Mouse (Mus musculus): ENCODE measurements around the gene Gm572. TPM values are rescaled to one million over a fixed set of nuclear protein-coding genes. Genes with fewer than 3 reads are reported as not detected.

The Gm572 gene
- polyA plus RNA-seq, 1 experiment from 2014 or later, result not detected

GRCm38 (mm10) chr4:148654701-148655398 is 11.7 kb downstream of the Gm572 start:
- Histone ChIP-seq H3K4me2 (no peak overlapping the region), H3K9me3 (no peaks in the 10 kb centered on the region), H3K27me3 (0 out of 2 replicates have a peak, but pooled peaks cover 9% of the 10 kb centered on the region), H3K4me1 (replicated peaks) (peaks cover 17% of the 10 kb centered on the region; the same call in 1 of the 2 replicates), H3K36me3 (no peaks in the 10 kb centered on the region), H3K9ac (no peak overlapping the region), H3K27ac (no peak overlapping the region), H3K4me3 (no peak overlapping the region)
- WGBS, result 88% methylated on average over 18 of the region's 18 CpGs
- ATAC-seq (ENCODE audit: low FRiP score), result no peak

GRCm38 (mm10) chr4:148656691-148657258 is 13.7 kb downstream of the Gm572 start:
- Histone ChIP-seq H3K9ac (no peak overlapping the region), H3K4me3 (no peak overlapping the region), H3K4me1 (replicated peaks) (peaks cover 9% of the 10 kb centered on the region), H3K36me3 (no peaks in the 10 kb centered on the region), H3K9me3 (no peaks in the 10 kb centered on the region), H3K27me3 (peaks cover 16% of the 10 kb centered on the region; the same call in 1 of the 2 replicates), H3K27ac (no peak overlapping the region), H3K4me2 (no peak overlapping the region)
- ATAC-seq (ENCODE audit: low FRiP score), result no peak
- 40% methylated on average over 15 of the region's 15 CpGs for WGBS

GRCm38 (mm10) chr4:148657776-148658175 is 14.7 kb downstream of the Gm572 start:
- no peaks in the 10 kb centered on the region for H3K9me3 ChIP-seq
- H3K9ac ChIP-seq, result no peak overlapping the region
- no peaks in the 10 kb centered on the region for H3K36me3 ChIP-seq
- peaks cover 19% of the 10 kb centered on the region for H3K4me1 ChIP-seq (replicated peaks)
- H3K4me2 ChIP-seq, result no peak overlapping the region
- H3K27me3 ChIP-seq, result peaks cover 17% of the 10 kb centered on the region; the same call in 1 of the 2 replicates
- H3K27ac ChIP-seq, result no peak overlapping the region
- WGBS, result 92% methylated on average over 13 of the region's 13 CpGs
- no peak overlapping the region for H3K4me3 ChIP-seq
- no peak for ATAC-seq (ENCODE audit: low FRiP score)

DNA sequence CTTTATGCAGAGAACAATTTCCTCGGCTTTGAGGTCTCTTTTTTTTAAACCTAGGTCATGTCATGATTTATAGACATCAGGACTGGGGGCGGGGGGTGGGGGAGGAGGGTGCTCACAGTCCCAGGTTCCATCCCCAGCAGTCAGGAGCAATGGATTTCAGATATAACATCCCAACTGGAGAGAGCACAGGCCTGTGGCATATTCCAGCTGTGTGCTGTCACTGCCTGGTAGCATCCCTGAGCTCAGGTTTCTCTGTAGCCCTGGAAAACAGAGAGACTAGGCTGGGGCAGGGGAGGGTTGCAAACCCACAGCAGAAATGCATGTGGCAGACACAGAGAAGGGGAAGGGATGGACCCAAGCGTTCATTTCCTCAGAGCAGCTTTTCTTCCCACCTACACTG is 17.1 kb downstream of the Gm572 start:
- Histone ChIP-seq H3K4me1 (replicated peaks) (peaks cover 35% of the 10 kb centered on the region), H3K27me3 (peaks cover 18% of the 10 kb centered on the region), H3K9me3 (no peaks in the 10 kb centered on the region), H3K9ac (no peak overlapping the region), H3K27ac (no peak overlapping the region), H3K36me3 (no peaks in the 10 kb centered on the region), H3K4me2 (no peak overlapping the region), H3K4me3 (no peak overlapping the region)
- no peak for ATAC-seq (ENCODE audit: low FRiP score)
- WGBS, result 64% methylated on average over 3 of the region's 3 CpGs

DNA sequence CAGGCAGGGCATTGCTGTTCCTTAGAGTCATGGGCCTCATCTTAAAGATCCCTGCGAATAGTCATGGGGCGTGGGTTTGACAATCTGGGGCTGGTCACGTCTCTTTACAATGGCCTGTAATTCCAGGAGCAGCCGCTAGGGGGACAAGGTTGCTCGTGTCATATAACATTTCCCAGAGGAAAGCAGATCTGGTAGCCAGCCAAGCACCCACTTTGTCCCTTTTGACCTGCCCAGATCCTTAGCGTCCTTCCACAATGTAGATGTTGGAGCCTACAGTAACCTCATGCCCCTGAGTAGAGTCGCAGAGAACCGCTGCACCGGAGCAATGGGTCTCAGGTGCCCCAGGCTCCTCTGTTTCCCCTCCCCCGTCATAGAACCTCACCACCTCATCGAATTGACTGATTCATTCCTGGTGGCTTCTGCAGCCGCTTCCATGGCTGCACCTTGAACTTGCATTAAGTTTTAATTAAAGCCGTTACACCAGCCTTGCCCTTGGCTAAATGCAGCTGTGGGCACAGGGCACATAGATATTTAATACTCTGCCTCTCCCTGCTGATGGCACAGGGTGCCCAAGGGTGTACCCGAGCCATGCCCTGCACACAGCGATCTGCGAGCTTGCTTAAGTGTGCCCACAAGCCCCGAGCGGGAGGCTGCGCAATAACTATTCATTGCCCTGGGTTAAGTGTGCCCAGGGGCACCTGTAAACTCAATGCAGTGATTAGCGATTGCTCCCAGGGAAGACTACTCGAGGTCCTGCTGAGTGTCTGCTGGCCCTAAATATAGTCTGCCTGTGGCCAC is 19.2 kb downstream of the Gm572 start:
- peak; percentile 64 for ATAC-seq (ENCODE audit: low FRiP score)
- no peaks in the 10 kb centered on the region for H3K9me3 ChIP-seq

DNA sequence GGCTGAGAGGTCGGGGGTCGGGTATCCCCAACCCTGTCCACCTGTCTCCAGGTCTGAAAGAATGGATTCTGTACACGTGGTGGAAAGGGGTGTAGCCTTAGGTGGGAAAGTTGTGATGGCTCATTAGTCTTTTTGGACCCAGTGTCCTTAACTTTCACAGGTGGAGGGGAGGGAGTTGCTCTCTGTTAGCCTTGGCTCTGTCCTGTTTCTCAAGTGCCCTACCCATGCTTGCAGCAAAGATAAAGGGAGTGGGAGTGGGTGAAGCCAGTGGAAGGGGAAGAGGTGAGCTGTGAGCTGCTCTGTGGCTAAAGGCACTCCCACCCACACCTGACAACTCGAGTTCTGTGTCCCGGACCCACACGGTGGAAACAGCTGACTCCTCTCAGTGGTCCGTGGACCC is 20.2 kb downstream of the Gm572 start:
- ATAC-seq (ENCODE audit: low FRiP score), result no peak
- WGBS, result 79% methylated on average over 7 of the region's 7 CpGs
- H3K36me3 ChIP-seq, result no peaks in the 10 kb centered on the region
- no peak overlapping the region for H3K4me2 ChIP-seq
- H3K9ac ChIP-seq, result no peak overlapping the region
- H3K9me3 ChIP-seq, result no peaks in the 10 kb centered on the region
- H3K4me1 ChIP-seq (replicated peaks), result peaks cover 26% of the 10 kb centered on the region
- no peak overlapping the region for H3K4me3 ChIP-seq
- H3K27me3 ChIP-seq, result peaks cover 14% of the 10 kb centered on the region
- no peak overlapping the region for H3K27ac ChIP-seq

More for the DNA sequence above, 19.2 kb downstream of the Gm572 start:
- H3K4me3 ChIP-seq, result no peak overlapping the region
- H3K4me1 ChIP-seq (replicated peaks), result peaks cover 27% of the 10 kb centered on the region
- H3K36me3 ChIP-seq, result no peaks in the 10 kb centered on the region
- H3K27ac ChIP-seq, result no peak overlapping the region
- peak overlapping the region; percentile 27 for H3K4me2 ChIP-seq
- WGBS, result 30% methylated on average over 21 of the region's 21 CpGs
- 0 out of 2 replicates have a peak overlapping the region, but pooled peaks have one; percentile 40 for H3K9ac ChIP-seq
- peaks cover 14% of the 10 kb centered on the region for H3K27me3 ChIP-seq

GRCm38 (mm10) chr4:148664021-148664420 is 20.9 kb downstream of the Gm572 start:
- peaks cover 26% of the 10 kb centered on the region for H3K4me1 ChIP-seq (replicated peaks)
- no peak overlapping the region for H3K27ac ChIP-seq
- no peak overlapping the region for H3K9ac ChIP-seq
- ATAC-seq (ENCODE audit: low FRiP score), result no peak
- no peaks in the 10 kb centered on the region for H3K36me3 ChIP-seq
- H3K4me2 ChIP-seq, result no peak overlapping the region
- WGBS, result 40% methylated on average over 6 of the region's 6 CpGs
- no peak overlapping the region for H3K4me3 ChIP-seq
- peaks cover 18% of the 10 kb centered on the region for H3K27me3 ChIP-seq
- no peaks in the 10 kb centered on the region for H3K9me3 ChIP-seq

GRCm38 (mm10) chr4:148667006-148667755 is 24.1 kb downstream of the Gm572 start:
- Histone ChIP-seq H3K4me3 (no peak overlapping the region), H3K9ac (no peak overlapping the region), H3K36me3 (no peaks in the 10 kb centered on the region), H3K4me1 (replicated peaks) (peaks cover 22% of the 10 kb centered on the region), H3K4me2 (no peak overlapping the region), H3K27ac (no peak overlapping the region), H3K9me3 (no peaks in the 10 kb centered on the region), H3K27me3 (peaks cover 9% of the 10 kb centered on the region; the same call in 1 of the 2 replicates)
- no peak for ATAC-seq (ENCODE audit: low FRiP score)
- WGBS, result 88% methylated on average over 15 of the region's 15 CpGs

GRCm38 (mm10) chr4:148671230-148671947 is 28.3 kb downstream of the Gm572 start:
- Histone ChIP-seq H3K36me3 (no peaks in the 10 kb centered on the region), H3K27ac (no peak overlapping the region), H3K27me3 (0 out of 2 replicates have a peak, but pooled peaks cover 15% of the 10 kb centered on the region), H3K4me1 (replicated peaks) (peaks cover 15% of the 10 kb centered on the region), H3K4me2 (no peak overlapping the region), H3K9me3 (no peaks in the 10 kb centered on the region), H3K9ac (no peak overlapping the region), H3K4me3 (no peak overlapping the region)
- no peak for ATAC-seq (ENCODE audit: low FRiP score)
- 58% methylated on average over 16 of the region's 16 CpGs for WGBS

- Histone ChIP-seq H3K4me3 (no peak overlapping the region), H3K36me3 (no peaks in the 10 kb centered on the region)
Measured at GRCm38 (mm10) chr4:148675043-148675442, 31.9 kb downstream of the Gm572 start.

GRCm38 (mm10) chr4:148676188-148676960 is 33.3 kb downstream of the Gm572 start:
- Histone ChIP-seq H3K27me3 (peaks cover 28% of the 10 kb centered on the region; the same call in 1 of the 2 replicates), H3K4me1 (replicated peaks) (peaks cover 25% of the 10 kb centered on the region), H3K4me3 (no peak overlapping the region), H3K27ac (no peak overlapping the region), H3K4me2 (no peak overlapping the region), H3K9me3 (no peaks in the 10 kb centered on the region), H3K36me3 (no peaks in the 10 kb centered on the region), H3K9ac (no peak overlapping the region)
- WGBS, result 43% methylated on average over 16 of the region's 16 CpGs
- no peak for ATAC-seq (ENCODE audit: low FRiP score)

More at GRCm38 (mm10) chr4:148675043-148675442, 31.9 kb downstream of the Gm572 start:
- WGBS, result 53% methylated on average over 7 of the region's 7 CpGs
- no peak overlapping the region for H3K9ac ChIP-seq
- peaks cover 19% of the 10 kb centered on the region; the same call in 1 of the 2 replicates for H3K27me3 ChIP-seq
- H3K4me1 ChIP-seq (replicated peaks), result peaks cover 25% of the 10 kb centered on the region
- ATAC-seq (ENCODE audit: low FRiP score), result no peak
- H3K9me3 ChIP-seq, result no peaks in the 10 kb centered on the region
- no peak overlapping the region for H3K4me2 ChIP-seq
- H3K27ac ChIP-seq, result no peak overlapping the region

Measured in hindbrain, embryonic 13.5 days (tissue).